Mouse (Mus musculus) B cell, adult 67 days (primary cell): ENCODE measurements around the gene Ssbp3. TPM values are rescaled to one million over a fixed set of nuclear protein-coding genes. Genes with fewer than 3 reads are reported as not detected.

Experiments used
- total RNA-seq, 2 experiments: library from RNA; stranded (reverse); gene quantifications; 4 replicates each; pipeline ENCODE4 v1.2.4; 2023

The Ssbp3 gene
- total RNA-seq: 10 to 100 TPM; 32.3 to 39.0 TPM

DNA sequence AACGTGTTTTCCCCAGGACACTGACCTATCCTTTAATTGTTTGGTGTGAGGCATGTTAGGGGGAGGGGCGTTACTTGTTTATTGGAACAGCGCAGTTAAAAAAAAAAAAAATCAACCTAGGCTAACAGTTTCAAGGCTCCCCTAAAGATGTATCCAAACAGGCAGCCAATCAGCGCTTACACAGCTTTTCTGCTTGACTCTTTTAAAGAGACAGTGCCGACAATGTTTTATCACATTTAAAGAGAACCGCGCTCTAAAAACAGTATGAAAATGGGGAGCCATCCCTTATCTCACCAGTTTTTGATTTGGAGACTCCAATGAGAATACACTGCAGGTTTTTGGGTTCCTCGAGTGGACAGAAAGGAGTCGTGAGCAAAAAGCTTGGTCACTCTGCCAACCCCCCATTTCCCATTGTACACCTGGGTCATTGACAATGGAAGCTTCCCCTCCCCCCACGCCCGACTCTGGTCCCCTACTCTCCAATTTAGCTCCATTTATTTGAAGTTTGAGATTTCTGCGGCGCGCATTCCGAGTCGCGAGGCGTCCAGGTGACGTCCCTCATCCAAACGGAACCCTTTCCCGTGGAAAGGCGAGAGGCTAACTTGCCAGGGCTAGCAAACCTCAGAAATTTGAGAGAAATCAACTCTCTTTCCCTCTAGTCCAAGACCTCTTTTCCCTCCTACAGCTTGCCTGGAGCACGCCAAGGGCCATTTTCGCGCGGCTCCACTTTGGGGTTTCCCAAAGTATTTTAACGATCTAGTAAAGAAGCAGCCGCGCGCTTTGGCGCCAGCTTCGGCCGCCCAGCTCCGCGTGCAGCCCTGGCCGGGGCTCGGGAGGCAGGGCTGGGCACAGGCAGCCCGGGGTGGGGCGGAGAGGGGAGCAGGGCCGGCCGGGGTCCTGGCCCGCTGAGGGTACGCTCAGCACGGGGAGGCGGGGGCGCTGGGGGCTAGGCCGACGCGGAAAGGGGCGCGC lies at the start of gene Ssbp3:
Ssbp3 (plus strand) TSS at position 501 of the 972 bp plus-strand sequence.

GRCm38 (mm10) chr4:107066252-107067124 lies 156.0 kb downstream of the Ssbp3 start, which contains the start of the genes Mrpl37 and Cyb5rl:
Gene Mrpl37, minus strand, starts transcription at chr4:107066868.
Gene Cyb5rl, plus strand, starts transcription at chr4:107066988.

GRCm38 (mm10) chr4:107096841-107097373 lies 186.4 kb downstream of the Ssbp3 start, which contains the start of gene Cdcp2:
Gene Cdcp2, plus strand, starts transcription at chr4:107096891.

Other genes with a start within 250 kb of the Ssbp3 start
- 10 to 100 TPM; 33.9 to 50.5 TPM for gene Ttc4, start 231.8 kb upstream of the Ssbp3 start, total RNA-seq
- not detected for gene Mroh7, start 179.8 kb upstream of the Ssbp3 start, total RNA-seq
- not detected for gene Fam151a, start 176.8 kb upstream of the Ssbp3 start, total RNA-seq
- gene Acot11, start 105.7 kb upstream of the Ssbp3 start, total RNA-seq: 1 to 10 TPM; 3.9 to 4.4 TPM
- 10 to 100 TPM; 75.0 to 79.6 TPM for gene Mrpl37, start 156.2 kb downstream of the Ssbp3 start, total RNA-seq
- 10 to 100 TPM in 1 of 2 experiments, 1 to 10 TPM in 1; 6.5 to 10.3 TPM for gene Cyb5rl, start 156.3 kb downstream of the Ssbp3 start, total RNA-seq
- gene Cdcp2, start 186.2 kb downstream of the Ssbp3 start, total RNA-seq: under 1 TPM; 0.36 to 0.64 TPM